Mouse (Mus musculus): ENCODE data around the gene Cracr2b.
"Not testable (repeated sequence)": the region's sequence is repeated elsewhere in the genome, so short reads cannot be mapped to it uniquely, and the experiment has no call there.

Gene Cracr2b

GRCm38 (mm10) chr7:141433517-141434400, 27.1 kb upstream of the Cracr2b start:
- no peak for DNase-seq (ENCODE audit: low spot score in 2 of 2)

DNA sequence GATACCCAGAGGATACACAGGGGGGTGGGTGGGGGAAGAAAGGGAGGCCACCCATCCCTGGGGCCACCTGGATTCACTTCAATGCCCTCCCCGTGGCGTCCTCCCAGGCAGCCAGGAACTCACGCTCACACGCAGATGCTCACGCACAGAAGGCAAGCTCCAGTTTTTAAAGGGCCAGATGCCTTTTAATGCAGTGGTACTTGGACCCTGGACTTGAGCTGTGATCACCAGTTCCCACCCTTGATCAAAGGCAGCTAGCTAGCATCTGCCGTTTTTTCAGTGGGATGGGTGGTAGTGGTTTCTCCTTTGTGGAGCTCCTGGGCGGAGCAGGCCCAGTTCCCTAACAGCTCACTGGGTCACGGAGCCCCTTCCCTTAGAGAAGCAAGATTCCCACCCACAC, 26.4 kb upstream of the Cracr2b start:
- no peak for DNase-seq (ENCODE audit: low spot score in 2 of 2)

GRCm38 (mm10) chr7:141435129-141435855, 25.6 kb upstream of the Cracr2b start:
- peak; percentile 14 to 43 for DNase-seq (ENCODE audit: low spot score in 2 of 2)

DNA sequence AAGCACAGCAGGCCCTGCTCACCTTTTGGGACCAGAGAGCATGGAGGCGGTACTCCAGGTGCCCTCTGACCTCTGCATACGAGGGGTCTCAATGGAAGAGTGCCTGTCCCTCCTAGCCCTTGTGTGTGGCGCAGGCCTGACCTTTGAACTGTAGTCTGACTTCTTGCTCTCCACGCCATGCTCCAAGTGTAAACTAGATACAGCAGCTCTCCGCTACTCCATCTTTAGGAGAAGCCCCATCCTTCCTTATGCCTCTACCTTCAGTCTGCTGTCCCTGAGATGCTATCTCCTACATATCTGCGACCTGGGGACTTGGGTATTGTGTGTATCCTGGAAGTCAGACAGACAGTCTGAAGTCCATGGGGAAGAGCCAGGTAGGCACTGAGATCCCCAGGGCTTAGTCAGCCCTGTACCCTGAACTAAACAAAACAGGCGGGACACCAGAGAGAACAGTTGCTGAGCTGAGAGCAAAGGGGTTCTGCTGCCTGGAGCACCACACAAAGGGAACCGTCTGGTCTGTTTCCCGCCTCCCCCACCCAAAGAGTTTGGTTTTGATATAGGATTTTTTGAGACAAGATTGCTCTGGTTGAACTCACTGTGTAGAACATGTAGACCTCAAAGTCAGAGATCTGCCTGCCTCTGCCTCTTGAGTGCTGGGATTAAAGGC, 24.9 kb upstream of the Cracr2b start:
- DNase-seq (ENCODE audit: low spot score in 2 of 2), result peak; percentile 29 to 33

DNA sequence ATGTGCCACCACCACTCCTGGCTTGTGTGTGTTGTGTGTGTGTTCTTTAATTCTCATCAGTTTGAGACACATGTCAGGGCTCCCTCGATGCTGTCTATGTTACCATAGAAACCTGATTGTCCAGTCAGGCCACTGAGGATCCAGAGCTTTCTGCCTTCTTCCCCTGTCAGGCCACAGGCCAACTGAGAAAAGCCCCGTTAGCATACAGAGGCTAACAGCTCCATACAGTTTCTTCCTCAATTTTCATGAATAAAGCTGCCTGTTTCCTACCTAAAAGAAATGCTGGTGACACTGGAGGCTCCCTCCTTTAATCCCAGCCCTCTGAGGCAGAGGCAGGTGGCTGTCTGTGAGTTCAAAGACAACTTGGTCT, 24.4 kb upstream of the Cracr2b start:
- no peak for DNase-seq (ENCODE audit: low spot score in 2 of 2)

- DNase-seq (ENCODE audit: low spot score in 2 of 2), result peak; percentile 71 to 82
Measured at GRCm38 (mm10) chr7:141437178-141438120, 23.4 kb upstream of the Cracr2b start, which contains the start of gene Slc25a22. Gene Slc25a22, minus strand, starts transcription at chr7:141437892.

DNA sequence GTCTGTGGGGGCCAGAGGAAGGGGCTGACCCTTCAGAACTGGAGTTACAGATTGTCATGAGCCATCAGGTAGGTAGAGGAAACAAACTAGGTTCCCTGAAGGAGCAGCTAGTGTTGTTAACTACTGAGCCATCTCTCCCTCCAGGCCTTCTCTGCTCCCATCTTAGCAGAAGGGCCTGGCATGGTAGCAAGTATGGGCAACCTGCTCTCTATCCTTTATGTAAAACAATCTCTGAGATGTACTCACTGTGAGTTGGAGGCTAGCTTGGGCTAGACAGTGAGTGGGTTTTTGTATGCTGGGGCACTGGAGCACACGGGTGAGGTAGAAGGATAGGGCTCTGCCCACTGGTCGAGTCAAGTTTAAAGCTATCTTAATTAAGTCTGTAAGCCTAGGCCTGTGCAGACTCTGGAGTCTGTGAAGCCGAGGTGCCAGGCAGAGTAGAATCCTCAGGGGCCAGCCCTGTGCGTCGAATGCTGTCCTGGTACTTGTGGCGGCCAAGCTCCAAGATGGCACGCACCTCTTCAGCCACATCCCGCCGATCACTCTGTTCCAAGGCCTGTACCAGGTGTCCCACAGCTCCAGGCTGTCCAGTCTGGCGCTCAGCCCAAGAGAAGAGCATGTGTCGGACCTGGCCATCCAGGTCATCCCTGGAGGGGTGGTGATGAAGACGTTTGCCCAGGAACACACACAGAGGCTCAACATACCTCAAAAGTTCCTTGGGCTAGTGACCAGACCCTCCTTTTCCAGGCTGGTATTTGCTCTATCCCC, 22.5 kb upstream of the Cracr2b start:
- DNase-seq (ENCODE audit: low spot score in 2 of 2), result peak; percentile 21 to 28

DNA sequence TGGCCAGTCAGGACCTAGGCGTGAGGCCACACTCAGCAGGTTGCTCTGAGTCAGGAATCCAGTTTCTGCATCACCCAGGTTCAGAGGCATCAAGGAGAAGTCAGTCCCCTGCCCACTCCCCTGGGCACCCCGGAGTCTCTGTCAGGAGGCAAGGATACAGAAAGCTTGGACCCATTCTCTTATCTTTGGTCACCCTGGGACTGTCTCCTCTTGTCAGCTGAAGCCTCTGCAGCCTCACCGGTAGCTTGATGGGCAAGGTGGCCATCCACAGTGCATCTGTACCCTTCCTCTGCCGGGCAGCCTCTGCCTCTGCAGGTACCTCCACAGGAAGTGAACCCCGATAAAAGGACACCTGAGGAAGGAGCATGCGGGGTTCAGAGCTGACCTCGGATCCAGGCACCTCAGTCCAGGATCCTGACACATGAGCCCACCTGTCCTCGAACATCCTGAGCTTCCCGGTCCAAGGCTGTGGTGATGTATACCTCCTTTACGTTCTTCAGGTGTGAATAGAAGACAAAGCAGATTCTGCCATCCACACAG, 21.7 kb upstream of the Cracr2b start:
- peak in 1 of 2 experiments; percentile 7 for DNase-seq (ENCODE audit: low spot score in 2 of 2)

DNA sequence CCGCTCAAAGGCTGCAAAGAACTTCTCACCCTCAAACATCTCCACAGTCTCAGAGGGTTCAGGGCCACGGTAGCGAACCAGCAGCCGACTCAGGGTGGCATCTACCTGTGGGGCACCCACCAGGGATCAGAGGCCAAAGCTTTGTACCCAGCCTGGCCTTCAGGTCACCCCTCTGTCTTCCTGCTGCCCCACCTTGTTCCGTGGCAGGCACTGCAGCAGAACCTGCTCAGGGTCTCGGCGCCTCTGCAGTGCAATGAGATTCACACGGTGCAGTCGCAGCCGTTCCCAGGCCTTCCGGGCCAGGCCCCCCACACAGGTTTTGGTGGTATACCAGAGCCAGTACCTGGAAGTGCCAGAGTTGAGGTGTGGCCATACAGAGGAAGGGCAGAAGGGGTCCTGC, 21.1 kb upstream of the Cracr2b start:
- peak; percentile 7 to 16 for DNase-seq (ENCODE audit: low spot score in 2 of 2)

DNA sequence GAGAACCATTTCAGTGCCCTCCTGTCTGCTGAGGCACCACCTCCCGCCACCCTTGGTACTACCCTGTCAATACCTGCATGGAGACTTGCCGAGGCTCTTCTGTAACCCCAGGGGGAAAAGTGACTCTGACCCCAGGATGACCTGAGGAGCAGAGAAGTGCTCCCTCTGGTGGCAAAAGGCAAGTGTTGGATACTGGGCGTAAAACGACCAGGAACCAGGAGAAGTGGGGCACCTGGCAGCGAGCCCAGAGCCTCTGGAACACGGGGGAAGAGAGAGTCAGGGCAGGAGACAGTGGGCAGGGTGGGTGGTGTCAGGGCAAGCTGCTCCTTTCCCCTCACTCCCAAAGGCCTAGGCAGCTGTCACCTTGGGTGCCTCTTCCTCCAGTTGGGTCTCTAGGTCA, 20.3 kb upstream of the Cracr2b start:
- DNase-seq (ENCODE audit: low spot score in 2 of 2), result peak; percentile 58 to 60

DNA sequence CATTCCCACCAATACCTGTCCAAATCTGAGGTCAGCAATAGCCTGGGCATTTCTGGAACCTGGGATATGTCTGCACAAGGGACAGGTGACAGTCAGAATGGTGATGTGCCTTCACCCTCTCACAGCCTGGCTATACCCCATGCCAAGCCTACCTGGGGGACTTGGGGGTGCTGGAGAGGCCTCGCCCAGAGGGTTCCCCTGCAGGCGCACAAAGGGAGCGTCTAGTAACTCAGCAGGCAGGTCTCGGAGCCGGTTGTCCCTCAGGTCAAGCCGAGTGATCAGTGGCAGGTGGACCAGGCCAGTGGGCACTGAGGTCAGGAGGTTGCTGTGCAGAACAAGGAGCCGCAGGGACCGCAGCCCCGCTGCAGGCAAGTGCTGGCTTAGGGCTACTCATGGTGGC, 19.4 kb upstream of the Cracr2b start:
- DNase-seq (ENCODE audit: low spot score in 2 of 2), result peak in 1 of 2 experiments; percentile 11

DNA sequence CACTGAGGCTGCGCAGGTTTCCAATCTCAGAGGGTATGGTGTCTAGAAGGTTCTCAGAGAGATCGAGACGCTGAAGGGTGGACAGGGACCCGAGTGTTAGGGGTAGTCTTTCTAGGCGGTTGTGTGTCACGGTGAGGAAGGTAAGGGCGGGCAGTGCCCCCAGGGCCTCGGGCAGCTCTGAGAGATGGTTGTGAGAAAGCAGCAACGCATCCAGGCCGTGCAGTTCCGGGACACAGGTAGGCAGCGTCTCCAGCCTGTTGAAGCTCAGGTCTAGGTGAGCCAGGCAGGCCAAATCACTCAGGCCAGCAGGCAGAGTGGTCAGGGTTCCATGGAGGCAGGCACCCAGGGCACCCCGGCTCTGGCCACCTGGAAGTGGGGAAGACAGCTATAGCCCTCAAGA, 18.7 kb upstream of the Cracr2b start:
- DNase-seq (ENCODE audit: low spot score in 2 of 2), result peak in 1 of 2 experiments; percentile 6

- peak; percentile 10 to 16 for DNase-seq (ENCODE audit: low spot score in 2 of 2)
Measured at GRCm38 (mm10) chr7:141443081-141443821, 17.6 kb upstream of the Cracr2b start.

DNA sequence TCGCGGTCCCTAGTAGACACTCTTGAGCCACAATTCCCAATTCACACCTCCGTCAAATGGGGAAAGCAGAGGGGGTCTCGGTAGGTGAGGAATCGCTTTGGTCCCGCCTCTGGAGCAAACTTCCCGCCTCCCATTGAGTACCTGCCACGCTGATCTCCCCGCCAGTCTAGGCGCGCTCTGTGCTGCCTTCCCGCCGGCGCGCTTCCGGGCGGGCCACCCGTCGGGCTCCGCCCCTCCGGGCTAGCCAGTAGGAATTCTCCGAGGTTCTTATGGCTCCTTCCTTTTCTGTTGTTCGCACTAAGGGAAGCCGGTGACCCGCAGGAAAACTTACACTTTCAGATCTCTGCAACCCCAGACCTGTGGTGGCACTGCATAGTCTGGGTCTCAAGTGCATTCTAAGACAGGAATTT, 17.1 kb upstream of the Cracr2b start, which contains the start of gene Pidd1:
Pidd1 (minus strand) TSS at position 198 of the 410 bp plus-strand sequence.
- peak; percentile 21 to 25 for DNase-seq (ENCODE audit: low spot score in 2 of 2)

DNA sequence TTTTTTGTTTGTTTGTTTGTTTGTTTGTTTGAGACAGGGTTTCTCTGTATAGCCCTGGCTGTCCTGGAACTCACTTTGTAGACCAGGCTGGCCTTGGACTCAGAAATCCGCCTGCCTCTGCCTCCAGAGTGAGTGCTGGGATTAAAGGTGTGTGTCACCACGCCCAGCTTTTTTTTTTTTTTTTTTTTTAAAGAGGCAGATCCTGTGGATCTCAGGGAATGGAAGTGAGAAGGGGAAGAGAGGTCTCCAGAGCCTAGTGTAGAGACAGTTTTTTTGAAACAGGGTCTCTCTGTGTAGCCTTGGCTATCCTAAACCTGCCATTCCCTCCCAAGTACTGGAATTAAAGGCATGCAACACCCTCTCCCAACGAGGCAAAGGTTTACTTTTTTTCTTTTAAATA, 14.5 kb upstream of the Cracr2b start:
- not testable (repeated sequence) for DNase-seq (ENCODE audit: low spot score in 2 of 2)

DNA sequence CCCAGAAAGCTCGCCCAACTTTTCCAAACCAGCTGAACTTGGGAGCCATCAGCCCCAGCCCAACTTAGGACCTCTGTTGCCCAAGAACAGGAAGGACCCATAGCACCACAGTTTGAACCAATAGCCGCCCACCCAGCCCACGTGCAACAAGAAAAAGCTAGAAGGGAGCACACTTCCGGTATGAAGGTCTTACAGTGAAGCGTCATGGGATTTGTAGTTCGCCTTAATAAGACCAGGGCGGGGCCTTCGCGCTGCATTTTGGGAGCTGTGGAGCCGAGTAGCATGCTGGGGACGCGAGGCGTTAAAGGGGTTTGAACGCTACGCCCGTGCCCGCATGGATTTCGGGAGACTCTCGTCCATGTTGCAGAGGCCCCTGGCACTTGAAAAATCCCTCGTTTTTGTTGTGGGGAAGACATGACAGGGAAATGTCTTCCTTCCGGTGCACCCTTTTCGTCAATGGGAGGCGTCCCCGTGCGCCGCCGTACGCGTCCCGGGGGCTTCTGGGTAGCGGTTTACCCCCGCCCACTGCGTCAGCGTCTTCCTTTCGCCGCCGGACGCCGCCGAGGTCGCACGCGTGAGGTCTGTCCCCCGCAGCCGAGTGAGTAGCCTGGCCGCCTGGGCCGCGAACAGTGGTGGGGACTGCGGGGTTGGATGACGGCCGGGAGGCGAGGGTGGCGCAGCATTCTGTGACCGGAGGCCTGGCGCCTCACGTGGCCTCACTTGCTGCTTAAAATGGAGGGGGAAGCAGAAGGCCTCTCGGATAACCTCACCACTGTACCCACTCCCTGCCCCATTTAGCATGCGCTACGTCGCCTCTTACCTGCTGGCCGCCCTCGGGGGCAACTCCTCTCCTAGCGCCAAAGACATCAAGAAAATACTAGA, 13.5 kb upstream of the Cracr2b start, which contains the start of gene Rplp2:
Rplp2 (plus strand) TSS at position 261 of the 882 bp plus-strand sequence.
- peak; percentile 88 to 94 for DNase-seq (ENCODE audit: low spot score in 2 of 2)

DNA sequence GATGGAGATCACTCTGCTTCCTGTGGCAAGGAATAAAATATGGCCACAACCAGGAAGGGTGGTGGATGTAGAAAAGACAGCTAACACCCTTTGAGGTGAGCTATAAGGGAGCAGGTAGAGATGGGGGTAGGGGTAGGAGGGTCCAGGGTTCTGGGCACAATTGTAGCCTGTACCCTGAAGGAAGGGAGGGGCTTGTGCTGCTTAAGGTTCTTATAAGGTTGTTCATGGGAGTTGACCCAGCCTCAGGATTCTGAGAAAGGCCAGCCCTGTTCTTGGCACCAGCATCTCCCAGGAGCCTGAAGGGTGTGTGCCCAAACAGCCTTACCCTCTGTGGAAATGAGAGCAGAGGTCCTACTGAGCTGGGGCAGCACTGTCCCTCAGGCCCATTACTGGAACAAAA, 9.0 kb upstream of the Cracr2b start:
- no peak for DNase-seq (ENCODE audit: low spot score in 2 of 2)

GRCm38 (mm10) chr7:141453636-141454035, 7.3 kb upstream of the Cracr2b start:
- DNase-seq (ENCODE audit: low spot score in 2 of 2), result no peak

All from frontal cortex, postnatal 10 days (tissue).